Mouse (Mus musculus): Measurements from ENCODE around the gene Odr4.

DNA sequence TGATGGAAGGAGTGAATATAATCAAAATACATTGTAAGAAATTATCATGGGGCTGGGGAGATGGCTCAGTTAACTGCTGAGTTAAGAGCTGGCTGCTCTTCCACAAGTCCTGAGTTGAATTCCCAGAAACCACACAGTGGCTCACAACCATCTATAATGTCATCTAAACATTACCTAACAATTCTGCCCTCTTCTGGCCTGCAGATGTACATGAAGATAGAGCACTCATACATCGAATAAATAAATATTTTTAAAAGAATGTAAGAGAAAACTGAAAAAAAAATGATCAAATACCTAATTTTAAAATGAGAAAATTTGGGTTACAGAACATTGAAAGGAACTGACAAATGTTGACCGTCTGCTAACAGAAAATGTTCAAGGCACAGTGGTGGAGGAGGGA lies 18.6 kb downstream of the Odr4 start:
- TF ChIP-seq POLR2A (IDR thresholded peaks at IDR 0.05; ENCODE audit: insufficient read depth, low read depth, low read length) (no peak), CTCF (IDR thresholded peaks at IDR 0.05; ENCODE audit: insufficient read depth, low read depth, low read length) (no peak)
